Mouse (Mus musculus): Measurements from ENCODE around the gene Xpo5. TPM values are rescaled to one million over a fixed set of nuclear protein-coding genes. Genes with fewer than 3 reads are reported as not detected.
A peak's percentile ranks its signal among the peaks of the same experiment; 100 is the strongest.

Gene Xpo5
- polyA plus RNA-seq, 1 experiment, result 0.51 TPM

- Histone ChIP-seq H3K9me3 (ENCODE audit: control insufficient read depth, low read length) (no peaks in the 10 kb centered on the region), H3K4me1 (ENCODE audit: control insufficient read depth) (peaks cover 29% of the 10 kb centered on the region), H3K36me3 (ENCODE audit: control insufficient read depth) (peaks cover 97% of the 10 kb centered on the region), H3K4me3 (replicated peaks) (no peak overlapping the region), H3K27me3 (ENCODE audit: control insufficient read depth) (no peaks in the 10 kb centered on the region)
- no peak for TF ChIP-seq TAL1 (IDR thresholded peaks at IDR 0.05; ENCODE audit: low read length)
- no peak for TF ChIP-seq GATA1 (IDR thresholded peaks at IDR 0.05; ENCODE audit: low read length)
Observed at GRCm38 (mm10) chr17:46168768-46169167, 33.8 kb upstream of the Xpo5 start.

DNA sequence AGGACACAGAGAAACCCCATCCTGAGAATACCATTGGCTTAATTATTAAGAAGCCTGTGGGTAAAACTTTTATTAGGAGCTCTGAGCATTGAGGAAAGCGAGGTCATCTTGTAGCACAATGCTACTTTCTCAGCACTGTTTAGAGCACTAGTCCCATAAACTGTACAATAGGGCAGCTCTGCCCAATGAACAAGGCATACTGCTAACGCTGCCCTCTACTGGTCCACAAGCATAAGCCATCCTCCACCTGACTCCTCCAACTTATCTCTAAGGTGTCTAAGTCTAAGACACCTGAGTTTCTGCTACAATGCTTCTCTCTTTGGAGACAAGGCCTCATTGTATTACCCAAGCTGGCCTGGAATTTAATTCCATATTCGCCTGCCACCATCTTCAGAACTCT is 32.0 kb upstream of the Xpo5 start:
- Histone ChIP-seq H3K4me3 (replicated peaks) (no peak overlapping the region), H3K4me1 (ENCODE audit: control insufficient read depth) (peaks cover 20% of the 10 kb centered on the region), H3K9me3 (ENCODE audit: control insufficient read depth, low read length) (no peaks in the 10 kb centered on the region), H3K27me3 (ENCODE audit: control insufficient read depth) (no peaks in the 10 kb centered on the region), H3K36me3 (ENCODE audit: control insufficient read depth) (peaks cover 93% of the 10 kb centered on the region)
- TF ChIP-seq TAL1 (IDR thresholded peaks at IDR 0.05; ENCODE audit: low read length) (no peak), GATA1 (IDR thresholded peaks at IDR 0.05; ENCODE audit: low read length) (no peak)

GRCm38 (mm10) chr17:46182273-46182672 is 20.3 kb upstream of the Xpo5 start:
- Histone ChIP-seq H3K27me3 (ENCODE audit: control insufficient read depth) (no peaks in the 10 kb centered on the region), H3K9me3 (ENCODE audit: control insufficient read depth, low read length) (no peaks in the 10 kb centered on the region), H3K4me1 (ENCODE audit: control insufficient read depth) (no peaks in the 10 kb centered on the region), H3K4me3 (replicated peaks) (no peak overlapping the region), H3K36me3 (ENCODE audit: control insufficient read depth) (peaks cover 99% of the 10 kb centered on the region)
- TF ChIP-seq GATA1 (IDR thresholded peaks at IDR 0.05; ENCODE audit: low read length) (no peak), TAL1 (IDR thresholded peaks at IDR 0.05; ENCODE audit: low read length) (no peak)

DNA sequence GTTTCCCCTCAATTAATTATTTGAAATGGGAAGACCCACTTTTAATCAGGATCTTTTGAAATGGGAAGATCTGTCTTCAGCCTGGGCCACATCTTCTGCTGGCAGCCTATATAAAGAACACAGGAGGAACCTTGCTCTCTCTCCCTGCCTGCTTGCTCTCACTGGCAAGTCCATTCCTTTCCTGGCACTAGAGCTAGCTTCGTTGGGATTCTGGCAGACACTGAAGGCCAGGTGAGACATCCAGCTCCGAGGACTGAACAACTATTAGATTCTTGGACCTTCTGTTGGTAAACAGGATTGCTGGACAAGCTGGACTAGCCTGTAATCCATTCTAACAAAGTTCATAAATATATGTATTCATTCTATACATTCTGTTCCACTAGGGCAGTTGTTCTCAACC is 13.8 kb upstream of the Xpo5 start:
- peaks cover 2% of the 10 kb centered on the region for H3K4me1 ChIP-seq (ENCODE audit: control insufficient read depth)
- H3K4me3 ChIP-seq (replicated peaks), result no peak overlapping the region
- H3K27me3 ChIP-seq (ENCODE audit: control insufficient read depth), result no peaks in the 10 kb centered on the region
- H3K9me3 ChIP-seq (ENCODE audit: control insufficient read depth, low read length), result no peaks in the 10 kb centered on the region
- peaks cover 99% of the 10 kb centered on the region for H3K36me3 ChIP-seq (ENCODE audit: control insufficient read depth)
- TF ChIP-seq GATA1 (IDR thresholded peaks at IDR 0.05; ENCODE audit: low read length) (no peak), TAL1 (IDR thresholded peaks at IDR 0.05; ENCODE audit: low read length) (no peak)

DNA sequence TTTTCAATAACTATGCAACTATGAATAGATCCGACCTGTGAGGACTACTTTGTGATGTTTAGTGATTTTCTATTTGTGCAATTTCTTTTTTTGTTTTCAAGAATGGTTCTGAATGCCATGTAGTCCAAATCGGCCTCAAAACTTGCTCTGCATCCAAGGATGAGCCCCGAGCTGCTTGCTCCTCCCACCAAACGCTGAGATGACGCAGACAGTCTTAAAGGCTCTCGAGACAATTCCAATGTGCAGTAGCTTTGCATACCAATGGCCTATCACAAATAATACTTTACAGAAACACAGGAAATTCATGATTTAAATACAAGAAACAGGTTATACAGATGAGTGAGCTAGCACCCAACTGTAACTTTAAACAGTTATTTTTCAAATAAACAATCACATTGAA is 1.4 kb upstream of the Xpo5 start:
- H3K9me3 ChIP-seq (ENCODE audit: control insufficient read depth, low read length), result no peaks in the 10 kb centered on the region
- peaks cover 46% of the 10 kb centered on the region for H3K4me1 ChIP-seq (ENCODE audit: control insufficient read depth)
- H3K27me3 ChIP-seq (ENCODE audit: control insufficient read depth), result no peaks in the 10 kb centered on the region
- H3K4me3 ChIP-seq (replicated peaks), result peak overlapping the region; percentile 95
- H3K36me3 ChIP-seq (ENCODE audit: control insufficient read depth), result peaks cover 64% of the 10 kb centered on the region
- TF ChIP-seq GATA1 (IDR thresholded peaks at IDR 0.05; ENCODE audit: low read length) (no peak), TAL1 (IDR thresholded peaks at IDR 0.05; ENCODE audit: low read length) (no peak)

GRCm38 (mm10) chr17:46203078-46203477 is 496 bp downstream of the Xpo5 start:
- Histone ChIP-seq H3K4me1 (ENCODE audit: control insufficient read depth) (peaks cover 46% of the 10 kb centered on the region), H3K9me3 (ENCODE audit: control insufficient read depth, low read length) (no peaks in the 10 kb centered on the region), H3K4me3 (replicated peaks) (peak overlapping the region; percentile 95), H3K27me3 (ENCODE audit: control insufficient read depth) (no peaks in the 10 kb centered on the region), H3K36me3 (ENCODE audit: control insufficient read depth) (peaks cover 64% of the 10 kb centered on the region)
- TF ChIP-seq TAL1 (IDR thresholded peaks at IDR 0.05; ENCODE audit: low read length) (no peak), GATA1 (IDR thresholded peaks at IDR 0.05; ENCODE audit: low read length) (no peak)

- no peak overlapping the region for H3K4me3 ChIP-seq (replicated peaks)
- H3K36me3 ChIP-seq (ENCODE audit: control insufficient read depth), result peaks cover 65% of the 10 kb centered on the region
- peaks cover 23% of the 10 kb centered on the region for H3K4me1 ChIP-seq (ENCODE audit: control insufficient read depth)
- no peaks in the 10 kb centered on the region for H3K27me3 ChIP-seq (ENCODE audit: control insufficient read depth)
- TF ChIP-seq GATA1 (IDR thresholded peaks at IDR 0.05; ENCODE audit: low read length), result no peak
- no peak for TF ChIP-seq TAL1 (IDR thresholded peaks at IDR 0.05; ENCODE audit: low read length)
- no peaks in the 10 kb centered on the region for H3K9me3 ChIP-seq (ENCODE audit: control insufficient read depth, low read length)
Observed at GRCm38 (mm10) chr17:46206676-46207075, 4.1 kb downstream of the Xpo5 start.

DNA sequence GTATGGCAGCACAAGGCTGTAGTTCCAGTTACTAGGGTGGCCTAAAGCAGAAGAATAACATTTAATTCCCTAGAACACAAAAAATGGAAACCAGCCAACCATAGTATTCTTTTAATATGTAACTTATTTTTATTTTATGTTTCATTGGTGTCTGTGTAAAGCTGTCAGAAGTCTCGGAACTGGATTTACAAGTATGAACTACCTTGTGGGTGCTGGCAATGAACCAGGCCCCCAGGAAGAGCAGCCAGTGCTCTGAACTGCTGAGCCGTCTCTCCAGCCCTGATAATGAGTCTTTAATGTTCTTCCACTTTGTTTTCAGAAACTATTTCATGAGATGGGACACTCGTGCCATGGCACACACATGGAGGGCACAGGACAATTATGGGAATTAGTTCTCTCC is 8.0 kb downstream of the Xpo5 start:
- peaks cover 92% of the 10 kb centered on the region for H3K36me3 ChIP-seq (ENCODE audit: control insufficient read depth)
- no peak overlapping the region for H3K4me3 ChIP-seq (replicated peaks)
- H3K4me1 ChIP-seq (ENCODE audit: control insufficient read depth), result no peaks in the 10 kb centered on the region
- no peaks in the 10 kb centered on the region for H3K27me3 ChIP-seq (ENCODE audit: control insufficient read depth)
- no peaks in the 10 kb centered on the region for H3K9me3 ChIP-seq (ENCODE audit: control insufficient read depth, low read length)
- TF ChIP-seq GATA1 (IDR thresholded peaks at IDR 0.05; ENCODE audit: low read length) (no peak), TAL1 (IDR thresholded peaks at IDR 0.05; ENCODE audit: low read length) (no peak)

- Histone ChIP-seq H3K36me3 (ENCODE audit: control insufficient read depth) (peaks cover 96% of the 10 kb centered on the region), H3K9me3 (ENCODE audit: control insufficient read depth, low read length) (no peaks in the 10 kb centered on the region), H3K4me3 (replicated peaks) (no peak overlapping the region), H3K27me3 (ENCODE audit: control insufficient read depth) (no peaks in the 10 kb centered on the region), H3K4me1 (ENCODE audit: control insufficient read depth) (no peaks in the 10 kb centered on the region)
- no peak for TF ChIP-seq TAL1 (IDR thresholded peaks at IDR 0.05; ENCODE audit: low read length)
- TF ChIP-seq GATA1 (IDR thresholded peaks at IDR 0.05; ENCODE audit: low read length), result no peak
Observed at GRCm38 (mm10) chr17:46221601-46222000, 19.0 kb downstream of the Xpo5 start.

DNA sequence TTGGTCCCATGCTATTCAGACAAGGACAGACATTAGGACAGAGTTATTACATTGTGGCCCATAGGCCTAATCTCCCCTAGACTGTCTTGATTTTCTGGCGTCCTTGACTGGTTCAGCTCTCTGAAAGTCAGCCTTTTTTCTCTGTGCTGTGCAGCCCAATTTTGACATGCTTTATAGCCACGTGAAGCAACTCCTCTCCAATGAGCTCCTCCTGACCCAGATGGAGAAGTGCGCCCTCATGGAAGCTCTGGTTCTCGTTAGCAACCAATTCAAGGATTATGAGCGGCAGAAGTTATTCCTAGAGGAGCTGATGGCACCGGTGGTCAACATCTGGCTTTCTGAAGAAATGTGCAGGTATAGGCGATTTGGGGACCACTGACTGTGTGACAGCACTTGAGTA is 25.0 kb downstream of the Xpo5 start:
- no peaks in the 10 kb centered on the region for H3K27me3 ChIP-seq (ENCODE audit: control insufficient read depth)
- H3K9me3 ChIP-seq (ENCODE audit: control insufficient read depth, low read length), result no peaks in the 10 kb centered on the region
- H3K4me3 ChIP-seq (replicated peaks), result no peak overlapping the region
- TF ChIP-seq GATA1 (IDR thresholded peaks at IDR 0.05; ENCODE audit: low read length) (no peak), TAL1 (IDR thresholded peaks at IDR 0.05; ENCODE audit: low read length) (no peak)
- H3K36me3 ChIP-seq (ENCODE audit: control insufficient read depth), result peaks cover 96% of the 10 kb centered on the region
- H3K4me1 ChIP-seq (ENCODE audit: control insufficient read depth), result no peaks in the 10 kb centered on the region

All from erythroblast, embryonic 14.5 days (primary cell).